Mouse (Mus musculus) brain, embryonic 14.5 days (tissue): ENCODE data around the gene Lrrd1.

Experiments
- CTCF ChIP-seq: fragments of 200-500 bp; IDR thresholded peaks from 2 replicates; pipeline ENCODE4 v1.5.1; 2012; ENCODE audit warnings: inconsistent platforms, mild to moderate bottlenecking, moderate library complexity, borderline replicate concordance; ENCODE audit not compliant: insufficient read depth, insufficient read length; ENCODE audit errors: extremely low read depth
- POLR2A ChIP-seq: fragments of 200-500 bp; IDR thresholded peaks from 2 replicates; pipeline ENCODE4 v1.6.1; 2012; ENCODE audit warnings: mild to moderate bottlenecking, inconsistent platforms, borderline replicate concordance; ENCODE audit not compliant: poor library complexity, insufficient read depth, insufficient read length, severe bottlenecking; ENCODE audit errors: extremely low read depth

DNA sequence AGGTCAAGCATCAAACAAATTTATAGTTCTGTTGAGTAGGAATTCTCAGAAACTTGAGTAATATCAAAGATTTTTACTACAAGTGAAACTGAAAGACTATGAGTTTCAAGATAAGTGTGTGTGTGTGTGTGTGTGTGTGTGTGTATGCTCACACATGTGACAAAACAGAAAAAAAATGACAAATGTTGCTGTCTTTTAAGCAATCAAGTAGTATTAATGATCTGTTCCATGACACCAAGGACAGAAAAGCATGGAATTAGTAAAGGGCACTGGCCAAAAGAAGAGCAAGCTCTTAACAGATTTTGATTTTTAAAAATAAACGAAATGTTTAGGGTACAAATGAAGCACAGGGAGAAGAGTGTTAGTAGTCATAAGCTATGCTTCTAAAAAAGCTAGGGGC lies 44.9 kb upstream of the Lrrd1 start:
- TF ChIP-seq CTCF (no peak), POLR2A (no peak)
